Mouse (Mus musculus) gastrocnemius, adult 18-20 months (tissue): ENCODE data around the gene Larp6. TPM values are rescaled to one million over a fixed set of nuclear protein-coding genes. Genes with fewer than 3 reads are reported as not detected.

Experiments
- DNase-seq: peaks from one replicate; pipeline ENCODE4 v3.0.0; 2021; ENCODE audit warnings: low spot score
- total RNA-seq, 2 experiments: library from RNA; stranded (reverse); gene quantifications; 2 replicates each; pipeline ENCODE4 v1.2.3; 2021

Gene Larp6
- total RNA-seq, 2 experiments from 2014 or later = 1.1 to 1.2 TPM

GRCm38 (mm10) chr9:60757817-60758216 is 45.0 kb downstream of the Larp6 start:
- DNase-seq = no peak

DNA sequence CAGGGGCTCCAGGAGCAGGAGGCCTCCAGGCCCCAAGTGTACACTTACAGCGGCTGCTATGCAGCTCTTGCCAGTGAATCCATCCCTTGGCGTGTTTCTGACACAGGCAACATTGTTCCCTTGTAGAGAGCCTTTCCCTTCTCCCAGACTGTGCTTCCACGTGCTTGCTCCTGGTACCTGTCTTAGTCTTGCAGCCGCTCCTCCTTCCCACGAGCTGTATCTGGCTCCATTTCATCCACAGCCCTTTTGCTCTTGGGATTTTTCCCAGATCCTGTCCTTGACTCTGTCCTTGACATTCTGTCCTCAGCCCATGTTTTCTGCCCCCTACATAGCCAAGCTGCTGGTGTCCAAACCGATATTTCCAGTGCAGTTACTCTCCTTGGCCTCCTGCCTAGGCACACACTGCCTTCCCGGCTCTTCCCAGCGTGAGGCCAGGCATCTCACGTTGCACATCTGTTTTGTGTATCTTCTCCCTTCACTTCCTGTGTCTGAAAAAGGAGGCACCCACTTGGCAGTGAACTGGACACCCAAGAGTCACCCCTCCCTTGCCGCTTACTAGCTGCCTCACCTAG is 46.7 kb downstream of the Larp6 start:
- DNase-seq = peak; percentile 88

DNA sequence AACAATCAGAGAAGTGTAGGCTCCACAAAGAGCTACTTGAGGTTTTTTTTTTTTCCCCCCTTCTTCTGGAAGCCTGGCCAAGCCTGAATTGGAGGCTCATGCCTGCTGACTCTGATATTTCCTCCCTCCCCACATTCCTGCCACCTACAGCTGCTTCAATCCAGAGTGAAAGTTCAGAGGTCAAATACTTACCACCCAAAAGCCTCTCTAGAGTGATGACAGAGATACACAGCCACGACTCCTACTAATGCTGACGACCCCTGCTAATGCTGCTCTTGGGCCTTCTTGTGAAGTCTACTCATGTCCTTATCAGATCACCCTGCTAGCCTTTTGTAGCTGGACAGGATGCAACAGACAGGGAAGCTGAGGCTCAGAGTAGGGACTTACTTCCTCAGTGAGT is 52.4 kb downstream of the Larp6 start:
- DNase-seq = no peak

DNA sequence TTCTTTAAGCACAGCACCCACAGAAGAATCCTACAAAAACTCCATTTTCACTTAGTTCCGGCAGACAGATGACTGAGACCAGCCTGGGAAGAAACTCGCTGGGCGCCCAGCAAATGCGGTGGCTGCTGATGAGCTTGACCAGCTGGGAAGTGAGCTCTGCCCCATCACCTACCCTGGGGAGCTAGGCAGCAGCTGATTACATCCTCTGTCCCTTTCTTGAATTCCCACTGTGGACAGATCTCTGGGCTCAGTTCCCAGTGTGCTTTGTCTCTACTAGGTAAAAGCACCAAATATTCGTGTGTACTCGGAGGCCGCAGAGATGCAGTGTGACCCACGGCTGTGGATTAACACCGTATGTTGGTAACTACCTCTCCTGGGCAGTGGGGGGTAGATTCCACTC is 55.6 kb downstream of the Larp6 start:
- no peak for DNase-seq

DNA sequence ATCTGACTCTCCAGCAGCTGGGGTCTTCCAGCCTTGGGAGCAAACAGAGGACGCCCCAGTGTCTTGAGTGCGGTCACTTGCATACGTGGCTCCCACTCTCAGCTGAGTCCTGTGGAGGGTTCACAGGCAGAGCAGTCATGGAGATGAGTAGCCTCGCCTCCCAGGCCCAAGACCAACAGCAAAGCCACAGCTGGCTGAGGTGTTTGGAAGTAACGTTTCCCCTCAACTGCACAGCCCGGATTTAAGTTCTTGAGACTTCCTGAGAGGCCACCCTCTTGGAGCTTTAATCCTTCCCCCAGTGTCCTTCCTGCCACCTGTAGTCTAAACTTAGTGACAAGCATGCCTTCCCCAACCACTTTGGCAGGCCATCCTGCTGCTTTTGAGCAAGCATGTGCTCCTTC is 56.9 kb downstream of the Larp6 start:
- DNase-seq = no peak

GRCm38 (mm10) chr9:60773713-60774112 is 60.9 kb downstream of the Larp6 start:
- no peak for DNase-seq

DNA sequence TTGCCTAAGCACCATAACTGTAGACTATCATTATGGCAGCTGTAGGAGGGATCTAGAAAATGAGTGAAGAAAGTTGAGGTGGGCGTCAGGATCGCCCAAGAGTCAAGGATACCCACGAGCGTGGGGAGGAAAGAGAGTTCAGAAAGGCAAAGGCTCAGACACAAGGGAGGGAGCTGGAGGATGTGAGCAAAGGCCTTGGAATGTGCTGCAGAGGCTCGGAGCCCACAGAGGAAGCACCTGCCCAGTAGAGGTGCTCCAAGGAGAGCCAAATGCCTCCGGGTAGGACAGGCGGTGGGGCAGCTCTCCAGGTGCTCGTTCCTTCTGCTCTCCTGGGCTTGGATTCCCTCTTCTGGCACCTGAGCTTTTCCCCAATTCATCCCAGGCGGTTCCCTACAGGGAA is 64.1 kb downstream of the Larp6 start:
- DNase-seq = no peak

DNA sequence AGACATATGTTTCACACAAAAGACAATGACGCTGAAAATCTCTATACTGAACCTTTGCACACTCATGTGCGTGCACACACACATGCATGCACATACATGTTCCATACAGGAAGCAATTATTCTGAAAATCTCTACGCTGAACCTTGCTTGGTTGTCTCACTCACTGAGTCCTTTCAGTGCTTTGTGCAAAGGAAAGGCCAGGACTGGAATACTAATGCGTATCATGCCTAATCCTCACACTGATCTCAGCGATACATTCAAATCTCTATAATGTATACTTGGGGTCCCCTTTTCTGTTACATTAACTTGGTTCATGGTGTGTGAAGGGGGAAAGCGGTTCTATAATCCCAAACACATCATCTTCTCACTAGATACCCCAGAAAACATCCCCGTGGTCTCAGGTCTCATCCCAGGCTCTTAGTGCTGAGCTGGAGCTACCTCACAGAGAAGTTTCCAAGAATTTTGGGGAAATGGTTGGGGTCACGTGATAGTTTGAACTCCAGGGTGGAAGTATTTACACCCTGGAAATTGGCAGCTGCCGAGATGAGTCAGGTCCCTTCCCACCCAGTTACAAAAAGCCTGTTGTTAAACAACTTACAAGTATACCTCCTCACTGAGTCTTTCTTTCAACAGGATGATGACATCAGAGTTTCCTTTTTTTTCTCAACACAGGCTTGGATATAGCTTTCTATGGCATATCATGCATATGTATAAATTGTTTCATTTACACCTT is 69.4 kb downstream of the Larp6 start:
- DNase-seq = no peak

GRCm38 (mm10) chr9:60785069-60785468 is 72.3 kb downstream of the Larp6 start:
- no peak for DNase-seq

- DNase-seq = no peak
Measured at GRCm38 (mm10) chr9:60787517-60788110, 74.8 kb downstream of the Larp6 start.

Other genes with a start within 250 kb of the Larp6 start
- gene Thsd4, start 190.9 kb upstream of the Larp6 start, total RNA-seq = under 1 TPM; 0.45 to 0.82 TPM
- 1 to 10 TPM; 1.8 to 2.8 TPM for gene Lrrc49, start 24.8 kb upstream of the Larp6 start, total RNA-seq
- 100 to 1,000 TPM; 137 to 171 TPM for gene Uaca, start 81.6 kb downstream of the Larp6 start, total RNA-seq